Mouse (Mus musculus): ENCODE results near the gene Macrod1. TPM values are rescaled to one million over a fixed set of nuclear protein-coding genes. Genes with fewer than 3 reads are reported as not detected.

The Macrod1 gene
- polyA plus RNA-seq, 1 experiment from 2014 or later: 3.4 TPM

DNA sequence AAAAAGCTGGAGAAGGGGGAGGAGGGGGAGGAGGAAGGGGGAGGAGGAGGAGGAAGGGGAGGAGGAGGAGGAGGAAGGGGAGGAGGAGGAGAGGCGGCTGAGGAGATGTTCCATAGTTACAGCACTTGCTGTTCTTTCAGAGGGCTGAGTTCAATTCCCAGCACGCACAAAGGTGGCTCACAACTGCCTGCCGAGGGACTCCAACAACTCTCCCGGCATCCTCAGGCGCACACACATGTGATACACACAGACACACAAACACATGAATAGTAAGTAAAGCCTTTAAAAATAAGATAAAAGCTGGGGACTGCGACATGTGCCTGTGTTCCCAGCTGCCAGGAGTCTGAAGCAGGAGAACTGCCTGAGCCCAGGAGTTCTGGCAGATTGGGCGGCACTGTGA lies 124.9 kb downstream of the Macrod1 start:
- H3K27me3 ChIP-seq (ENCODE audit: insufficient read depth, poor library complexity, severe bottlenecking): peaks cover 92% of the 10 kb centered on the region
- no peaks in the 10 kb centered on the region for H3K36me3 ChIP-seq
- 66% methylated on average over 7 of the region's 7 CpGs for WGBS
- H3K4me3 ChIP-seq: no peak overlapping the region
- no peak overlapping the region for H3K27ac ChIP-seq
- H3K4me1 ChIP-seq (replicated peaks): peaks cover 86% of the 10 kb centered on the region
- DNase-seq (ENCODE audit: low spot score): no peak
- no peaks in the 10 kb centered on the region for H3K9me3 ChIP-seq

DNA sequence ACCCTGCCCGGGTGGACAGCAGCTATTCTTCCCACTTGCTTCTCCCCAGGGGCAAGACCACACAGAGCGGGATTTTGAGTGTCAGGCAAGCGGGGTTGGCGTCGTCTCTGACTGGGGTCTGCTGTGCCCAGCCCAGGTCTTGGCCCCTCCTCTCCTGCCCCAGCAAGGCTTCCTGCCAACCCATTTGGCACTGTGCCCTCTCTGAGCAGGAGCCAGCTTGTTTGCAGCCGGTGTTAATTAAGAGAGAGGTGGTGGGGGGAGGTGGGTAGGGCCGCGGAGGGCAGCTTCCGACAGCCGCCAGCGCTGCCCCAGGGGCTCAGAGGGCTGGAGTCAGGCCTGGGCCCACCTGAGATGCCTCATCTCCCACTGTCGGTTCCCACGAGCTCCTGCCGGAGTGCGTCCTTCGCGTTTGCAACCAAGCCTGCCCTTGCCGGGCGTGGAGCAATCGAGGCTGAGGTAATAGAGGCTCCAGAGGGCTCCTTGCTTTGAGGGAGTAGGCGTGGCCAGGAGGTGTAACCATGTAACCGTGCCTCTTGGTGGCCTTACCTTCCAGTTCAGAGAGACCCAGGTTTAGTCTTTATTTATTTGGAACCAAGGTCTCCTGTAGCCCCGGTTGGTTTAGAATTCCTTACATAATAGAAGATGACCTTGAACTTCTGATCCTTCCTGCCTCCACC lies 125.8 kb downstream of the Macrod1 start:
- WGBS: 8% methylated on average over 23 of the region's 23 CpGs
- no peaks in the 10 kb centered on the region for H3K9me3 ChIP-seq
- H3K4me3 ChIP-seq: peak overlapping the region; percentile 21
- H3K27ac ChIP-seq: peak overlapping the region; percentile 62
- peaks cover 98% of the 10 kb centered on the region for H3K27me3 ChIP-seq (ENCODE audit: insufficient read depth, poor library complexity, severe bottlenecking)
- no peaks in the 10 kb centered on the region for H3K36me3 ChIP-seq
- H3K4me1 ChIP-seq (replicated peaks): peaks cover 87% of the 10 kb centered on the region
- DNase-seq (ENCODE audit: low spot score): no peak

DNA sequence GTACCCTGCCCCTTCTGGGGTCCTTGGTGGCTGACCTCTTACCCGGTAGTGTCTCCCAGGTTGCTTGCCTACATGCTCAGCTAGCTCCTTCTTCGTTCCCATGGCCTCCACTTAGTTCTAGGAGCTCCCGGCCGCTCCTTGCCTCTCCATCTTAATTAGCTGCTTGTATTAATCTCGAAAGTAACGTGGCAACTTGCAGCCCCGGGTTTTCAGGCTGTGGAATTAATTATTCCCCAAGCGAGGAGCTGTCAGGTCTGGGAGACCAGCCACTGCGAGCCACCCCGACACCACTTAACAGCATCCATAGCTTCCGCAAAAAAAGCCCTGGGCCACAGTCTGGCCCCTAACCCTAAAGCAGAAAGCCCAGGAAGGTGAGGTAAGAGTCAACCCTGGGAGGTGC lies 126.8 kb downstream of the Macrod1 start:
- peaks cover 79% of the 10 kb centered on the region for H3K4me1 ChIP-seq (replicated peaks)
- 0 out of 2 replicates have a peak overlapping the region, but pooled peaks have one; percentile 30 for H3K27ac ChIP-seq
- no peaks in the 10 kb centered on the region for H3K9me3 ChIP-seq
- WGBS: 52% methylated on average over 11 of the region's 11 CpGs
- no peaks in the 10 kb centered on the region for H3K36me3 ChIP-seq
- no peak overlapping the region for H3K4me3 ChIP-seq
- peaks cover 98% of the 10 kb centered on the region for H3K27me3 ChIP-seq (ENCODE audit: insufficient read depth, poor library complexity, severe bottlenecking)
- DNase-seq (ENCODE audit: low spot score): no peak

DNA sequence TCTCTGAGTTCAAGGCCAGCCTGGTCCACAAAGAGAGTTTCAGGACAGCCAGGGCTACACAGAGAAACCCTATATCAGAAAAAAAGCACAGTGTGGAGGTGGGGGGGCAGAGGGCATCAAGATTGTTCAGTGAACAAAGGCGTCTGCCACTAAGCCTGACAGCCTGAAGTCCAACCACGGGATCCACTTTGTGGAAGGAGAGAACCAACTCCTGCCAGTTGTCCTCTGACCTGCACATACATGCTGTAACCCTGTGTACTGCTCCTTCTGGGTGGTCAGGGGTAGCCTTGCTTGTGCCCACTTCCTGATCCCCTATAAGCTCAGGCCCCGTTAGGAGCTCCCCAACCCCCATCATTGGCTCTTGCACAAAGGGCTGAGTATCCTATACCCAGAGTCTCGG lies 128.4 kb downstream of the Macrod1 start:
- Histone ChIP-seq H3K27ac (peak overlapping the region; percentile 85), H3K27me3 (ENCODE audit: insufficient read depth, poor library complexity, severe bottlenecking) (peaks cover 97% of the 10 kb centered on the region), H3K9me3 (no peaks in the 10 kb centered on the region), H3K4me3 (peak overlapping the region; percentile 33), H3K4me1 (replicated peaks) (peaks cover 79% of the 10 kb centered on the region), H3K36me3 (no peaks in the 10 kb centered on the region)
- DNase-seq (ENCODE audit: low spot score): no peak
- WGBS: 34% methylated on average over 4 of the region's 4 CpGs

DNA sequence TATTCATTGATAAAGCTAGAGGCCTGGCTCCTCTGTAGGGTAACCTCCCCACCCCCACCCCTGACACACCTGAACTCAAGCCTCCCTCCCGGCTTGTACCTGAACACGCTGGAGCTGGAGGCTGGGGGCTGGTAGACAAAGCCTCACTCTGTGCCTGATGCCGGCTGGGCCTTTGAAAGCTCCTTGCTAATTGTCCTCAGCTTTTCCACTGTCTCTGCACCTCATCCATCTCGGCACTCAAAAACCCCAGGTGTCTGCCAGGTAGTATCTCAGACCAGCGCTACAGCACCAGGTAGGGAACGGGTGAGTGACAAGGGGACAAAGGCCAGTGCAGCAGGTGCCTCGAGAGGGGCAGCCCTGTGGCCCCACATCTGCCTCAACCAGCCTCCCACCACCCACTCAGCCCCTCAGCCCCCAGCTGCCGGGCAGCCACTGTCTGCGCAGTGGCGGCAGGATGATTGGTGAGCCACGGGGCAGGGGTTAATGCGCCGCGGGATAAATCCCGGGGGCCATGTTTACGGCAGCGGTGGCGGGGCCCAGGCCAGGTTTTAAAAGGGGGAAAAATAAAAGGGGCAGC lies 129.2 kb downstream of the Macrod1 start:
- H3K9me3 ChIP-seq: no peaks in the 10 kb centered on the region
- H3K27me3 ChIP-seq (ENCODE audit: insufficient read depth, poor library complexity, severe bottlenecking): peaks cover 89% of the 10 kb centered on the region
- peak overlapping the region; percentile 33 for H3K4me3 ChIP-seq
- no peaks in the 10 kb centered on the region for H3K36me3 ChIP-seq
- H3K4me1 ChIP-seq (replicated peaks): peaks cover 76% of the 10 kb centered on the region
- peak; percentile 61 for DNase-seq (ENCODE audit: low spot score)
- H3K27ac ChIP-seq: peak overlapping the region; percentile 85
- WGBS: 5% methylated on average over 18 of the region's 18 CpGs

DNA sequence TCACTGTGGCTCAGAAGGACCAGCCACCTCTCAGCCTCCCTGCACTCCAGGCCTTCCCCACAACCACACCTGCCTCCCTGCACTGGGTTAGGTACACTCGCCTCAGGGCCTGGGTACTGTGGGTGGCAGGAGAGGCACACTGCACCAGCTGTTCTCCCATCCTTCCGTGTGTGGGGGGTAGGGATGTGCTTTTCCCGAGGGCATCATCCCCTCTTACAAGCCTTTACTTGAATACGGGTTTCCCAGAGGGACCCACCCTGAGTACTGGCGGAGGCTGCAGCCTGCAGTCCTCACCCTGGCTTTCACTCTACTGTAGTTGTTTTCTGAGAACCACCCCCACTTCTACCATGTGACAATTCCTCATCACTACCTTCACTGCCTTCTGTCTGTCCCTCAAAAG lies 130.5 kb downstream of the Macrod1 start:
- no peak for DNase-seq (ENCODE audit: low spot score)
- no peak overlapping the region for H3K4me3 ChIP-seq
- H3K9me3 ChIP-seq: no peaks in the 10 kb centered on the region
- H3K27me3 ChIP-seq (ENCODE audit: insufficient read depth, poor library complexity, severe bottlenecking): peaks cover 84% of the 10 kb centered on the region
- peak overlapping the region; percentile 17; the same call in 1 of the 2 replicates for H3K27ac ChIP-seq
- peaks cover 81% of the 10 kb centered on the region for H3K4me1 ChIP-seq (replicated peaks)
- WGBS: 59% methylated on average over 5 of the region's 5 CpGs
- H3K36me3 ChIP-seq: no peaks in the 10 kb centered on the region

DNA sequence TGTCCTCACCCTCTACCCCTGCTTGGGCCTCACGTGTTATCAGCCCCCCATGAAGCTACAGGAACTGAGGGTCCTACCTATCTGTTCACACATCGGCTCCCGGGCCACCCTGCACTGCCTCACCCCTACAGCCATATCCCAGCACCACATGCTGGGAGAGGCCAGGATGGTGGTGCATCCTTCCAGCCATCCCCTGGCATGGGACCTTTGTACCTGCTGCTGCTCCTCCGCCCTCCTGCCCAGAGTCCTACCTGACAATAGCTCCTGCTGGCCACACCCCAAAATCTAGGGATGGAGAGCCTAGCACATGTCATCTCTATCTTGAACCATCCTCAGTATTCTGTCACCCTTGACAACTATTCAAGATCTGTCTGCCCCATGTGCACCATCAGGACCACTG lies 132.4 kb downstream of the Macrod1 start:
- peaks cover 75% of the 10 kb centered on the region for H3K27me3 ChIP-seq (ENCODE audit: insufficient read depth, poor library complexity, severe bottlenecking)
- no peaks in the 10 kb centered on the region for H3K9me3 ChIP-seq
- no peak for DNase-seq (ENCODE audit: low spot score)
- 85% methylated on average over 4 of the region's 4 CpGs for WGBS
- no peak overlapping the region for H3K4me3 ChIP-seq
- H3K4me1 ChIP-seq (replicated peaks): peaks cover 72% of the 10 kb centered on the region
- H3K36me3 ChIP-seq: no peaks in the 10 kb centered on the region
- H3K27ac ChIP-seq: 0 out of 2 replicates have a peak overlapping the region, but pooled peaks have one; percentile 25

DNA sequence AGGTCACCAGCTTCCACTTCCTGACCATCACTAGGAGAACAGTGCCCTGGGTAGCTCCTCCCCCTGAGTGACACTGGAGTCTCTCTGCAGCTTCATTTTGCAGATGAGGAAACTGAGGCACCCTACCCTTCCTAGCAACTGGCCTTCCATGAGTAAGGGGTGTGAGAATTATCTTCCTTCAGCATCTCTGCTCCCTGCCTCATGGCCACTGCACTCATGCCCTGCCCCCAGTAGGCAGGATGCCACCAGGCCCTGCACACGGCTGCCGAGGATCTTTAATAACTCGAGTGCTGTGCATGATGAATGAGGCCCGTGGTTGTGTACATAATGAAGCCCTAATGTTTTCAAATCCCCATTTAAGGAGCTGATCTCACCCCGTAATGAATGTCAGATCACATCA lies 134.4 kb downstream of the Macrod1 start:
- H3K27me3 ChIP-seq (ENCODE audit: insufficient read depth, poor library complexity, severe bottlenecking): peaks cover 61% of the 10 kb centered on the region
- H3K4me3 ChIP-seq: no peak overlapping the region
- no peak for DNase-seq (ENCODE audit: low spot score)
- H3K36me3 ChIP-seq: no peaks in the 10 kb centered on the region
- 75% methylated on average over 5 of the region's 5 CpGs for WGBS
- no peak overlapping the region for H3K27ac ChIP-seq
- H3K4me1 ChIP-seq (replicated peaks): peaks cover 65% of the 10 kb centered on the region
- H3K9me3 ChIP-seq: no peaks in the 10 kb centered on the region

DNA sequence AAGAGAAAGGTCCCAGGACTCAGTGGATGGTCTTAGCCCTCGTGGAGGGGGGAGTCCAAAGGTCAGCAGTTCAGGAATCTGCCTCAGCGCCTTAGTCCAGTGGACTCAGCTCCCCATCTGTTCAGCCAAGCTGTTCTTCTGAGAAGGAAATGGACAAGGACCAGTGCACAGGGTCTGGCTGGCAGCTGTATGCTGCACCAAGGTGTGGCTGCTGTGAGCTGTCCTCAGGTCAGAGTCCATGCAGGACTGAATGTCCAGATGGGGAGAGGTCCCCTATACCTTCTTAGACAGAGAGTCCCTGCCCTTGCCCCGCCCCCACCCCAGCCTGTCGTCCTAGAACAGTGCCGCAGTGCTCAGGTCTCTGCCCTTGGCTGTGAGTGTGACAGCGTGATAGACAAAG lies 135.0 kb downstream of the Macrod1 start:
- Histone ChIP-seq H3K4me3 (no peak overlapping the region), H3K9me3 (no peaks in the 10 kb centered on the region), H3K36me3 (no peaks in the 10 kb centered on the region), H3K27ac (peak overlapping the region; percentile 60; the same call in 1 of the 2 replicates), H3K27me3 (ENCODE audit: insufficient read depth, poor library complexity, severe bottlenecking) (peaks cover 55% of the 10 kb centered on the region), H3K4me1 (replicated peaks) (peaks cover 65% of the 10 kb centered on the region)
- DNase-seq (ENCODE audit: low spot score): no peak
- WGBS: 48% methylated on average over 6 of the region's 6 CpGs

DNA sequence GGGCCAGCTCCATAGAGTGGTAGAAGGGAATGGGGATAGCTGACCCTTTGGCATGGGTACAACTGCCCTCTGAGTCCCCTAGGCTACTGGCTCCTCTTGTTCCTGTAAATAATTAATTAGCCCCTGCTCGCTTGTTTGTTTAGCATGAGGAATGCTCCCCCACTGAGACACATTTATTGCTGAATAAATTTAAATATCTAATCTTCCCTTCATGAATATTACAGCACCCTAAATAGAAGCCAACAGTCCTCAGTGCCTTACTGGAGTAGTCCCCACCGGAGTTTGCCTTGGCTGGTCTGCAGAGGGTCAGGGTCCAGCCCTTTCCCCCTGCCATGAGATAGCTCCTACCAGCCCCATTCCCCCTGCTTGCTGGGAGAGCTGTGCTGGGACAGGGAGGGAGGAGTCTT lies 136.0 kb downstream of the Macrod1 start:
- H3K9me3 ChIP-seq: no peaks in the 10 kb centered on the region
- H3K36me3 ChIP-seq: peaks cover 7% of the 10 kb centered on the region
- H3K27me3 ChIP-seq (ENCODE audit: insufficient read depth, poor library complexity, severe bottlenecking): peaks cover 46% of the 10 kb centered on the region
- 49% methylated on average over 2 of the region's 2 CpGs for WGBS
- DNase-seq (ENCODE audit: low spot score): no peak
- H3K4me3 ChIP-seq: no peak overlapping the region
- peaks cover 66% of the 10 kb centered on the region for H3K4me1 ChIP-seq (replicated peaks)
- H3K27ac ChIP-seq: 0 out of 2 replicates have a peak overlapping the region, but pooled peaks have one; percentile 24

DNA sequence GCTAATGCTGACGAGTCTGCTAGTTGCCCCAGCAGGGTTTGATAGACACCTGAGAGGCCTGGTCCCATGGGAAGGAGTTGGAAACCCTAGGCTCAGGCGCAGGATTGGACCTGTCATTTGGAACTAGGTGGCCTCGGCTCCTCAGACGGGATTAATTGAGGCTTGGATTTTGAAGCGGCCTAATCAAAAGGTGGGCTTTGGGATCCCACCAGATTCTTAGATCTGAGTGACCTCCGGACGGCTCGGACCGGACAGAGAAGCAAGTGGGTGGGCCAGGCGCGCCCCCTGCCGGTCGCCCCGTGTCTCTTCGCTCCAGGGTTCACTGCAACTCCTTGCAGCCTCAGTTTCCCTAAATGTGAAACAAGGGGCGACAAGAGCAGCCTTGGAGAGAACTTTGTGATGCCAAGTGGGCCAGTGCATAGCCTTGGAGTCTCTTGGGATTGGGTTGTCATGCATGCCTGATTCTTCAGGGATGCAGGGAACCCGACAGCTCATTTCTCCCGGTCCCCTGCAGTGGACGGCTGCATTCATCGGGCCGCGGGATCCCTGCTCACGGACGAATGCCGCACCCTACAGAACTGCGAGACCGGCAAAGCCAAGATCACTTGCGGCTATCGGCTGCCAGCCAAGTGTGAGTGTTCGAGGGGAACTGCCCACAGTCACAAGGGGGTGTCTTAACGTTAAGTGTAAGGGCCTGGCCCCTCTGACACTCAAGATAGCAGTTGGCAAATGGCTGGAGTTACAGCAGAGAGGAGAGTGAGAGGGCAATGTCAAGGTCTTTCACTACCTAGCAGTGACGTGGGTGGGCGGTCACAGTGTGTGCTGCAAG lies 139.5 kb downstream of the Macrod1 start:
- Histone ChIP-seq H3K4me1 (replicated peaks) (peaks cover 56% of the 10 kb centered on the region), H3K4me3 (peak overlapping the region; percentile 18), H3K27me3 (ENCODE audit: insufficient read depth, poor library complexity, severe bottlenecking) (peaks cover 22% of the 10 kb centered on the region; the same call in 1 of the 2 replicates), H3K9me3 (no peaks in the 10 kb centered on the region), H3K36me3 (peaks cover 42% of the 10 kb centered on the region), H3K27ac (0 out of 2 replicates have a peak overlapping the region, but pooled peaks have one; percentile 47)
- DNase-seq (ENCODE audit: low spot score): peak; percentile 72
- 19% methylated on average over 33 of the region's 33 CpGs for WGBS

DNA sequence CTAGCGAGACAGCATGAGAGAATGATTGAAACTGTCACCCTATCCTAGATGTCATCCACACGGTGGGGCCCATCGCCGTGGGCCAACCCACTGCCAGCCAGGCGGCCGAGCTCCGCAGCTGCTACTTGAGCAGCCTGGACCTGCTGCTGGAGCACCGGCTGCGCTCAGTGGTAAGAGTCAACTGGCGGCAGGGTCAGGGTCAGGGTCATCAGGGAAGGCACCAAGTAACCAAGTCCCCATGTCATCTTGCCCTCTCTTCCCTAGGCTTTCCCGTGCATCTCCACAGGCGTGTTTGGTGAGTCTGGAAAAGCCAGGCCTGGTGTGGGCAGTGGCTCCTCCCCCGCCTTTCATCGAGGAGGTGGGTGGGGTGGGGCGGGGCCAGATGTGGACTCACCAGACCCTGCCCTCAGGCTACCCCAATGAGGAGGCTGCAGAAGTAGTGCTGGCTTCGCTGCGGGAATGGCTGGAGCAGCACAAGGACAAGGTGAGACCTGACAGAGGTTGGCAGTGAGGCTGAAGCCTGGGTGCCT lies 140.2 kb downstream of the Macrod1 start:
- H3K27ac ChIP-seq: 0 out of 2 replicates have a peak overlapping the region, but pooled peaks have one; percentile 47
- 7% methylated on average over 17 of the region's 17 CpGs for WGBS

More for the DNA sequence above, 140.2 kb downstream of the Macrod1 start:
- peaks cover 16% of the 10 kb centered on the region; the same call in 1 of the 2 replicates for H3K27me3 ChIP-seq (ENCODE audit: insufficient read depth, poor library complexity, severe bottlenecking)
- peaks cover 49% of the 10 kb centered on the region for H3K36me3 ChIP-seq
- H3K4me1 ChIP-seq (replicated peaks): peaks cover 49% of the 10 kb centered on the region
- H3K9me3 ChIP-seq: no peaks in the 10 kb centered on the region
- H3K4me3 ChIP-seq: peak overlapping the region; percentile 18
- DNase-seq (ENCODE audit: low spot score): peak; percentile 61
